Mouse (Mus musculus) ES-Bruce4 (cell line): ENCODE results near the gene Nsun2. TPM values are rescaled to one million over a fixed set of nuclear protein-coding genes. Genes with fewer than 3 reads are reported as not detected.
"Not testable (repeated sequence)": the region's sequence is repeated elsewhere in the genome, so short reads cannot be mapped to it uniquely, and the experiment has no call there.

ENCODE experiments used
- H3K27ac ChIP-seq: 2 replicates; pipeline ENCODE4 v1.5.1; 2012; ENCODE audit warnings: low read length, inconsistent platforms; ENCODE audit not compliant: insufficient read depth
- H3K27me3 ChIP-seq: 2 replicates; pipeline ENCODE4 v1.6.1; 2012; ENCODE audit warnings: mild to moderate bottlenecking, low read length, inconsistent platforms; ENCODE audit not compliant: control insufficient read depth, poor library complexity, insufficient read depth, severe bottlenecking
- H3K36me3 ChIP-seq: 2 replicates; pipeline ENCODE4 v1.6.1; 2012; ENCODE audit warnings: inconsistent platforms, mild to moderate bottlenecking, low read length, moderate library complexity; ENCODE audit not compliant: control insufficient read depth, poor library complexity, insufficient read depth, severe bottlenecking
- H3K4me1 ChIP-seq: one replicate; pipeline ENCODE4 v1.8.1; 2011; ENCODE audit warnings: low read length; ENCODE audit not compliant: control insufficient read depth, insufficient read depth
- H3K4me3 ChIP-seq: 2 replicates; pipeline ENCODE4 v1.5.1; 2011; ENCODE audit warnings: low read depth, mild to moderate bottlenecking, low read length
- H3K9ac ChIP-seq: 2 replicates; pipeline ENCODE4 v1.6.1; 2012; ENCODE audit warnings: low read depth, mild to moderate bottlenecking, inconsistent platforms; ENCODE audit not compliant: poor library complexity, severe bottlenecking
- H3K9me3 ChIP-seq: replicated peaks from 2 replicates; pipeline ENCODE4 v1.6.1; 2012; ENCODE audit warnings: mild to moderate bottlenecking, low read length, inconsistent platforms; ENCODE audit not compliant: control insufficient read depth, poor library complexity, insufficient read depth, severe bottlenecking
- CTCF ChIP-seq: IDR thresholded peaks from one replicate; pipeline ENCODE4 v1.8.1; 2011; ENCODE audit warnings: low read depth, low read length
- EP300 ChIP-seq: IDR thresholded peaks from 2 replicates; pipeline ENCODE4 v1.6.1; 2011; ENCODE audit warnings: low read depth, low read length; ENCODE audit not compliant: insufficient read depth
- POLR2A ChIP-seq: IDR thresholded peaks from one replicate; pipeline ENCODE4 v1.8.1; 2011; ENCODE audit warnings: low read length; ENCODE audit not compliant: insufficient read depth
- polyA plus RNA-seq: library from polyadenylated mRNA; stranded (reverse); fragments of >200 nt; gene quantifications from 2 replicates; pipeline ENCODE4 v1.2.4, GENCODE M21; 2011; ENCODE audit warnings: low read depth; ENCODE audit not compliant: missing spikeins, insufficient read depth, insufficient read length

The Nsun2 gene
- polyA plus RNA-seq, 1 experiment, result 197 TPM

DNA sequence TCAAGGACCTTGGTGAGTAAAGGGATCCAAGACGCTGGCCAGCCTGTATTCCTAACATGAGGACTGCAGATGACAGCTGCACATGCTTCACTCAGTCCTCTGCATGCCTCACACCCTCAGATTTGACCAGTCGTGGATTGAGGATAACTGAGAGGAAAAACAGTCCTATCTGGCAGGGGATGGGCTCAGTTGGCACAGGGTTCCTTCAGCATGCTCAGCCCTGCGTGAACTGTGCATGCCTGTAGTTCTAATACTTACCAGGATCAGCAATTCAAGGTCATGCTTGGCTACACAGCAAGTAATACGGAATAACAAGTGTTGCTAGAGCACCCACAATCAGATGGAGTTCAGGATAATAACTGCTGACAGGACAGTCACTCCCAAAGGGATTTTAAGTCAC, 98.1 kb downstream of the Nsun2 start:
- peaks cover 83% of the 10 kb centered on the region for H3K36me3 ChIP-seq
- H3K4me1 ChIP-seq, result no peaks in the 10 kb centered on the region
- H3K9me3 ChIP-seq, result no peaks in the 10 kb centered on the region

DNA sequence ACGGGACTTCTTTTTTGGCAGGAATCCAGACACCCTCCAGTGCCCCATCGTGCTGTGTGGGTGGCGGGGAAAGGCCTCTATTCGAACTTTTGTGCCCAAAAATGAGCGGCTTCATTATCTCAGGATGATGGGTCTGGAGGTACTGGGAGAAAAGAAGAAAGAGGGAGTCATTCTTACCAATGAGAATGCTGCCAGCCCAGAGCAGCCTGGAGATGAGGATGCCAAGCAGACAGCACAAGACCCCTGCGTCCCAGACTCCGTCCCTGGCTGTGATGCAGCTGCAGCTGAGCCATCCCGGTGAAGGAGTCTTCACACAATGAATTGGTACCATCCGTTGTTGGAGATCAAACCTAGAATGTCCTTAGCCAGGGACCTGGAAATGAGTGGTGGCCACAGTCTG, 100.0 kb downstream of the Nsun2 start:
- no peak overlapping the region for H3K4me3 ChIP-seq
- H3K27ac ChIP-seq, result no peak overlapping the region
- peaks cover 79% of the 10 kb centered on the region for H3K36me3 ChIP-seq
- H3K9ac ChIP-seq, result no peak overlapping the region
- no peaks in the 10 kb centered on the region for H3K4me1 ChIP-seq
- no peaks in the 10 kb centered on the region for H3K9me3 ChIP-seq
- TF ChIP-seq EP300, result no peak
- TF ChIP-seq CTCF, result no peak
- no peak for TF ChIP-seq POLR2A
- H3K27me3 ChIP-seq, result no peaks in the 10 kb centered on the region

More for the DNA sequence above, 98.1 kb downstream of the Nsun2 start:
- no peak overlapping the region for H3K9ac ChIP-seq
- no peaks in the 10 kb centered on the region for H3K27me3 ChIP-seq
- no peak overlapping the region for H3K27ac ChIP-seq
- TF ChIP-seq POLR2A, result no peak
- TF ChIP-seq CTCF, result no peak
- TF ChIP-seq EP300, result no peak
- no peak overlapping the region for H3K4me3 ChIP-seq

GRCm38 (mm10) chr13:69633988-69634387, 100.4 kb downstream of the Nsun2 start:
- H3K4me1 ChIP-seq, result no peaks in the 10 kb centered on the region
- H3K36me3 ChIP-seq, result peaks cover 75% of the 10 kb centered on the region
- no peak for TF ChIP-seq EP300
- TF ChIP-seq POLR2A, result no peak
- no peak for TF ChIP-seq CTCF
- H3K9ac ChIP-seq, result no peak overlapping the region
- H3K9me3 ChIP-seq, result no peaks in the 10 kb centered on the region
- H3K4me3 ChIP-seq, result no peak overlapping the region
- H3K27me3 ChIP-seq, result no peaks in the 10 kb centered on the region
- no peak overlapping the region for H3K27ac ChIP-seq

DNA sequence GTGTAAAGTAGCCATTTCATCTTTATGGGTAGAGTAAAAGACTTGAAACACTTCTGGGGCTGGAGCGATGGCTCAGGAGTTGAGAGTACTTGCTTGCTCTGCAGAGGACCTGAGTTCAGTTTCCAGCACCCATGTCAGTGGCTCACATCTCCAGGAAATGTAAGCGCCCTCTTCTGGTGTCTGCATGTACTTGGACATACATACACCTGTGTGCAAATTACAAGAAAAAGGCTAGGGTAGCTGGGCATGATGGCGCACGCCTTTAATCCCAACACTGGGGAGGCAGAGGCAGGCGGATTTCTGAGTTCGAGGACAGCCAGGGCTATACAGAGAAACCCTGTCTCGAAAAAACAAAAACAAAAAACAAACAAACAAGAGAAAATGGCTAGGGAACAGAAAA, 102.3 kb downstream of the Nsun2 start:
- not testable (repeated sequence) for H3K4me1 ChIP-seq, H3K27ac ChIP-seq, H3K27me3 ChIP-seq, H3K4me3 ChIP-seq, H3K9ac ChIP-seq, H3K9me3 ChIP-seq
- H3K36me3 ChIP-seq, result peaks cover 63% of the 10 kb centered on the region

- peaks cover 58% of the 10 kb centered on the region for H3K36me3 ChIP-seq
- no peaks in the 10 kb centered on the region for H3K4me1 ChIP-seq
- H3K4me3 ChIP-seq, result no peak overlapping the region
- H3K27me3 ChIP-seq, result no peaks in the 10 kb centered on the region
- H3K9me3 ChIP-seq, result no peaks in the 10 kb centered on the region
- TF ChIP-seq POLR2A (no peak), EP300 (no peak), CTCF (no peak)
- H3K27ac ChIP-seq, result no peak overlapping the region
- H3K9ac ChIP-seq, result no peak overlapping the region
Measured at GRCm38 (mm10) chr13:69636375-69636774, 102.8 kb downstream of the Nsun2 start.

GRCm38 (mm10) chr13:69636816-69637215, 103.3 kb downstream of the Nsun2 start:
- Histone ChIP-seq H3K27ac (no peak overlapping the region), H3K4me1 (no peaks in the 10 kb centered on the region), H3K27me3 (no peaks in the 10 kb centered on the region), H3K9ac (no peak overlapping the region), H3K4me3 (no peak overlapping the region), H3K36me3 (peaks cover 54% of the 10 kb centered on the region), H3K9me3 (no peaks in the 10 kb centered on the region)
- no peak for TF ChIP-seq CTCF
- no peak for TF ChIP-seq POLR2A
- TF ChIP-seq EP300, result no peak

DNA sequence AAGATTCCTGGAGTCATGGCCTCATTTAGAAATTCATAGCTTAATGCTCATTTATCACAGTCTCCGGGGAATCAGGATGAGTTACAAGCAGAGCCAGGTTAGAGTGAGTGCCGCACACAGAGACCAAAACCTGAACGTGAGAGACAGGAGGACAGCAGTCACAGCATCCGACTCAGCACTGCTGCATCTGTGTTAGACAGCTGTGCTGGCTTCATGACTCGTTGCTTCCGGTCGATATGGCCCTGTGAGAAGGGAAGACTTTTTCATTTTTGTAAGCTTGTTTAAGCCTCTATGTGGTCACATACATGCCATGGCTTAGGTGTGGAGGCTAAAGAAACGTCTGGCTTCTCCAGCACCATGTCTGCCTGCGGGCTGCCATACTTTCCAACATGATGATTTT, 104.1 kb downstream of the Nsun2 start:
- Histone ChIP-seq H3K9ac (no peak overlapping the region), H3K4me3 (no peak overlapping the region), H3K36me3 (peaks cover 45% of the 10 kb centered on the region), H3K27ac (no peak overlapping the region), H3K27me3 (no peaks in the 10 kb centered on the region), H3K4me1 (no peaks in the 10 kb centered on the region), H3K9me3 (no peaks in the 10 kb centered on the region)
- no peak for TF ChIP-seq CTCF
- no peak for TF ChIP-seq EP300
- TF ChIP-seq POLR2A, result no peak
